Mouse (Mus musculus): Measurements from ENCODE around the gene Iffo2.

DNA sequence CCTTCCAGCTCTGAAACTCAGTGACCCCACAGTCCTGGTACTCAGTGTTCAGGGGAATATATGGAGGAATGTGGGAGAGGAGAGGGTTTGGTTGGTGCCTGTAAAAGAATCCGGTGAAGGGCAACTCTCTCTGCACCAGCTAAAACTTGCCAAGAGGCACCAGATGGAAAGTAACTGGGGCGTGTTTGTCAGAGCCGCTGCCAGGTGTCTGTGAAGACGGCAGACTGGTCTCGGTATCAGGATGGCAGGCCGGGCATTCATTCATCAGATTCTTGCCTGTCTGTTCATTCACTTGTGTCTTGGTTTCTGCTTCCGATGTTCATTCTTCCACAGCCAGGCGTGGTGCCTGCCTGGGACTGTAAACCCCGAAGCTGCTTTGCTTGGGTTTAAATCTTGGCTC, 6.4 kb downstream of the Iffo2 start:
- no peak for TF ChIP-seq CTCF (IDR thresholded peaks at IDR 0.05; ENCODE audit: low read depth)
- no peak for TF ChIP-seq EP300 (IDR thresholded peaks at IDR 0.05; ENCODE audit: low read depth)
